Mouse (Mus musculus) embryonic facial prominence, embryonic 14.5 days (tissue): ENCODE data around the gene Lmbr1l. TPM values are rescaled to one million over a fixed set of nuclear protein-coding genes. Genes with fewer than 3 reads are reported as not detected.
A peak's percentile ranks its signal among the peaks of the same experiment; 100 is the strongest.
"Not testable (repeated sequence)": the region's sequence is repeated elsewhere in the genome, so short reads cannot be mapped to it uniquely, and the experiment has no call there.

Experiments
- ATAC-seq: fragments of 200-750 bp; cut with Nextera tagmentation; 2 replicates; pipeline ENCODE4 v1.8.0; 2017; ENCODE audit warnings: low read depth, moderate number of reproducible peaks, moderate TSS enrichment
- DNase-seq: peaks from one replicate; pipeline ENCODE4 v3.0.0-alpha.2; 2015; ENCODE audit warnings: low spot score
- H3K27ac ChIP-seq: fragments of 300-500 bp; sonication (generic); replicated peaks from 2 replicates; pipeline ENCODE4 v1.5.1; 2014; ENCODE audit warnings: low read depth, mild to moderate bottlenecking, low read length, moderate library complexity
- H3K27me3 ChIP-seq: fragments of 300-500 bp; sonication (generic); replicated peaks from 2 replicates; pipeline ENCODE4 v1.6.1; 2014; ENCODE audit warnings: low read length; ENCODE audit not compliant: control insufficient read depth, insufficient read depth
- H3K36me3 ChIP-seq: fragments of 300-500 bp; sonication (generic); 2 replicates; pipeline ENCODE4 v1.6.1; 2014; ENCODE audit warnings: low read length, mixed read lengths; ENCODE audit not compliant: control insufficient read depth, insufficient read depth
- H3K4me1 ChIP-seq: fragments of 300-500 bp; sonication (generic); 2 replicates; pipeline ENCODE4 v1.6.1; 2014; ENCODE audit warnings: antibody characterized with exemption, low read length; ENCODE audit not compliant: control insufficient read depth, insufficient read depth
- H3K4me2 ChIP-seq: fragments of 300-500 bp; sonication (generic); 2 replicates; pipeline ENCODE4 v1.6.1; 2014; ENCODE audit warnings: low read depth, mild to moderate bottlenecking, low read length, moderate library complexity, mixed read lengths
- H3K4me3 ChIP-seq: fragments of 300-500 bp; sonication (generic); 2 replicates; pipeline ENCODE4 v1.5.1; 2014; ENCODE audit warnings: low read depth, mild to moderate bottlenecking, low read length
- H3K9ac ChIP-seq: fragments of 300-500 bp; sonication (generic); 2 replicates; pipeline ENCODE4 v1.6.1; 2014; ENCODE audit warnings: low read depth, mild to moderate bottlenecking, low read length, moderate library complexity, mixed read lengths
- H3K9me3 ChIP-seq: fragments of 300-500 bp; sonication (generic); 2 replicates; pipeline ENCODE4 v1.6.1; 2016; ENCODE audit warnings: low read length; ENCODE audit not compliant: control insufficient read depth
- WGBS: fragments of 180-500 bp; shearing (Covaris S2); extraction: QIAGEN DNeasy Blood & Tissue Kit; methylation state at CpG from one replicate; pipeline ENCODE4 v1.1.7; 2014; 5-methylcytosine and 5-hydroxymethylcytosine counted together
- polyA plus RNA-seq: library from polyadenylated mRNA; unstranded; fragments of >200 nt; fragmentation: Nextera tagmentation; extraction: Ambion mirVana; gene quantifications from 2 replicates; pipeline ENCODE4 v1.2.1, GENCODE M21; 2014

The Lmbr1l gene
- polyA plus RNA-seq, 1 experiment from 2014 or later, result 3.9 TPM

DNA sequence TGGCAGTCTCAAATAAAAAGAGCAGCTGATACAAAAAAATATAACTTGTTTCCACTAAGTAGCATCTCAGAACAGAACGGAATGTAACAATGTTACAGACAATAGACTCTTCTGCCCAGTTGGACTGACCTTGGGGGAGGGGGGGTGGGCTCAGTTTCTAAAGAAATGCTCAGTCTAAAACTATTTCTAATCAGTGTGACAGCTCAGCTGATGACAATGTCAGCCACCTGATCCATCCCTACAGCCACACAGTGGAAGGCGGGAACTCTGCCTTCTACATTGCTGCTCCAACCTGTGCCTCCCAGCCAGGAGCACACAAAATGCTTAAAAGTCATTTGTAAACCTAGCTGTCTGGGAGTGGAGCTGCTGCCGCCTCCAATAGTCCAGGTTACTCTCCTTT, 29.9 kb upstream of the Lmbr1l start:
- H3K4me2 ChIP-seq, result no peak overlapping the region
- WGBS, result 41% methylated on average over 3 of the region's 3 CpGs
- H3K4me3 ChIP-seq, result no peak overlapping the region
- H3K36me3 ChIP-seq, result peaks cover 7% of the 10 kb centered on the region; the same call in 1 of the 2 replicates
- H3K27me3 ChIP-seq, result no peaks in the 10 kb centered on the region
- H3K9me3 ChIP-seq, result no peaks in the 10 kb centered on the region
- DNase-seq, result no peak
- no peak overlapping the region for H3K27ac ChIP-seq
- H3K4me1 ChIP-seq, result peaks cover 4% of the 10 kb centered on the region; the same call in 1 of the 2 replicates
- ATAC-seq, result no peak
- H3K9ac ChIP-seq, result no peak overlapping the region

GRCm38 (mm10) chr15:98943133-98943532, 25.1 kb upstream of the Lmbr1l start:
- Histone ChIP-seq H3K4me3 (no peak overlapping the region), H3K4me2 (no peak overlapping the region), H3K27ac (no peak overlapping the region), H3K4me1 (no peaks in the 10 kb centered on the region), H3K36me3 (no peaks in the 10 kb centered on the region), H3K9me3 (no peaks in the 10 kb centered on the region), H3K27me3 (no peaks in the 10 kb centered on the region), H3K9ac (no peak overlapping the region)
- WGBS, result 54% methylated on average over 4 of the region's 4 CpGs
- no peak for DNase-seq
- 0 out of 2 replicates have a peak, but pooled peaks have one; percentile 45 for ATAC-seq

DNA sequence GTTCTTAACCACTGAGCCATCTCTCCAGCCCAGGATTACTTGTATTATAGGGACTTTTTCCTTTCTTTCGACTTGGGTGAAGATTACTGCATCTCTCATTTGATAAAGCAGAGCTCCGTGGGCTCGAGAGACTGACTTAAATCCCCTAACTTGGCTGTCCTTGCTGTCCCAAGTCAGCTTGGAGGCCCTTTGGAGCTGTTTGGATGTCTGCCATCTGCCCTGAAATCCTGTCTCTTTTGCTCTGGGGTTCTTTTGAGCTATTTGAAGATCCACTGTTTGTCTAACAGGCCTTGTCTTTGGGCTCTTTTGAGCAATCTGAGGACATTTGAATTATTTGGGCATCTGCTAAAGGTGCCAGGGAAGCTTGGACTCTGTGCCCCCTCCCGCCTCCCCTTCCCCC, 24.1 kb upstream of the Lmbr1l start:
- no peaks in the 10 kb centered on the region for H3K36me3 ChIP-seq
- H3K9ac ChIP-seq, result no peak overlapping the region
- no peak for DNase-seq
- WGBS, result 89% methylated on average over 4 of the region's 4 CpGs
- no peaks in the 10 kb centered on the region for H3K4me1 ChIP-seq
- H3K4me2 ChIP-seq, result no peak overlapping the region
- no peaks in the 10 kb centered on the region for H3K27me3 ChIP-seq
- H3K4me3 ChIP-seq, result no peak overlapping the region
- no peak overlapping the region for H3K27ac ChIP-seq
- ATAC-seq, result no peak
- no peaks in the 10 kb centered on the region for H3K9me3 ChIP-seq

DNA sequence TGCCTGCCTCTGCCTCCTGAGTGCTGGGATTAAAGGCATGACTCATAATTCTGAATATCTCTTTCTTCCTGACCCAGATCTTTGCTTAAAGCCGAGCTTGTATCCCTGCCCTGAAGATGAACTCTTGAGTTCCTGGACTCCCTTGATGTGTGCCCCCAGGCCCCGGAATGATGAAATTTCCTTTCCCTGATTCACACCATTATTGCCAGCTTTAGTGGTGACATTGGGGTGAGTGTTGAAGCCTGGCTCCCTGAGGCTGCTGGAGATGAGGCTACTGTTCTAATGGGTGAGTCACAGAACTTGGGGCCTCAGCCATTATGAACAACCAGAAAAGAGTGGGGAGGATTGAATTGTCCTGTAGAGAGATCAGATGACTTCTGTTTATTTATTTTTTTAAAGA, 23.5 kb upstream of the Lmbr1l start:
- H3K4me2 ChIP-seq, result no peak overlapping the region
- no peaks in the 10 kb centered on the region for H3K9me3 ChIP-seq
- ATAC-seq (no peak), DNase-seq (no peak)
- no peak overlapping the region for H3K4me3 ChIP-seq
- H3K9ac ChIP-seq, result no peak overlapping the region
- WGBS, result 75% methylated on average over 2 of the region's 2 CpGs
- H3K27me3 ChIP-seq, result no peaks in the 10 kb centered on the region
- no peak overlapping the region for H3K27ac ChIP-seq
- no peaks in the 10 kb centered on the region for H3K36me3 ChIP-seq
- no peaks in the 10 kb centered on the region for H3K4me1 ChIP-seq

- no peak for DNase-seq
- 71% methylated on average over 10 of the region's 10 CpGs for WGBS
- H3K9ac ChIP-seq, result 0 out of 2 replicates have a peak overlapping the region, but pooled peaks have one; percentile 8
- no peak overlapping the region for H3K4me2 ChIP-seq
- H3K4me3 ChIP-seq, result no peak overlapping the region
- H3K36me3 ChIP-seq, result no peaks in the 10 kb centered on the region
- H3K27ac ChIP-seq, result no peak overlapping the region
- H3K27me3 ChIP-seq, result no peaks in the 10 kb centered on the region
- no peak for ATAC-seq
- H3K4me1 ChIP-seq, result peaks cover 2% of the 10 kb centered on the region
- no peaks in the 10 kb centered on the region for H3K9me3 ChIP-seq
These were observed 22.8 kb upstream of the Lmbr1l start for GRCm38 (mm10) chr15:98940816-98941215.

DNA sequence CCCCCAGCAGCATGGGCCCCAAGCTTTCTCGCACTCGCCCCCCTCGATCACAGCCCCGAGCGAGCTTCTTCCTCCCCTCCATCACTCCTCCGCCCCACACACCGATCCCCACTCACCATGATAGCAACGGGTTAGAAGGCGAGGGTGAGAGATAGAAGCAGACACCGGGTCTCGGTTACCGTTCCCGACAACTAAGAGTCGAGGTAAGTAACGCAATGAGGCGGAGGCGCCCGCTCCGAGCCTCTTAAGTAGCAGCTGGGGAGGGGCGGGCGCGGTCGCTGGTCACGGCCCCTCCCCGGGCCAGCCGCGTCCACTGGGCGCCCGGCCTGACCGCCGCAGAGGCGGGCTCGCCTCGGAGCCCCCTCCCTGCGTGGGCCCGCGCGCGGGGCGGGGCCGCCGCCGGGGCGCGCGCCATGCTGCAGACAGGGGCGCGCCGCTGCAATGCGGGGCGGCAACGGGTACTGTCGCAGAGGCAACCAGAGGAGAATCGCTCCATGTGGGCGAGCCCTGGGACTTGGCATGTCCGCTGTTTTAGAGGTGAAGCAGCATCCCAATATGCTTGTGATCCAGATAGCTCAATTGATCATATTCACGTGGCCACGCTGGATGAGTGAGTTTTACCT, 16.3 kb upstream of the Lmbr1l start, which contains the start of gene Tuba1b:
Tuba1b (minus strand) TSS at position 349 of the 623 bp plus-strand sequence.
- Histone ChIP-seq H3K9ac (peak within 1 kb of the TSS; percentile 93), H3K27ac (peak within 1 kb of the TSS; percentile 98), H3K4me3 (peak within 1 kb of the TSS; percentile 77), H3K27me3 (no peaks in the 10 kb centered on the region), H3K4me1 (peaks cover 10% of the 10 kb centered on the region), H3K4me2 (peak within 1 kb of the TSS; percentile 98), H3K9me3 (no peaks in the 10 kb centered on the region), H3K36me3 (peaks cover 9% of the 10 kb centered on the region)
- ATAC-seq, result peak; percentile 93
- DNase-seq, result peak; percentile 98
- 4% methylated on average over 34 of the region's 58 CpGs for WGBS

DNA sequence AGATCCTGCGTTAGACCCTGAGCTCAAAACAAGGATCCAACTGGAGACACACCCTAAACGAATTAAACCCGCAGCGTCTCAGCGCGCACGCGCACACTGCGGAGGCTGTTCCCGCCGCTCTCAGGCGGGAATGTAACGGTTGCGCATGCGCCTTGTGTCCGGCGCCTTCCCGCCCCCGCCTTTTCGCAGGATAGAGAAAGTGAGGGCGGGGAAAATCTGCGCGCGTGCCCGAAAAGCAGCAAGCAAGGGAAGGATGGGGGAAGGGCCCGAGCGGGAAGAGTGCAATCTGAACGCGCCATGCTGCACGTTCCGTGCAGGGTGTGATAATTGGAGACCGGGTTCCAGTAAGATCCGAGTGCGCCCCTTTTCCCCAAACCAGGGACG, 15.8 kb upstream of the Lmbr1l start:
- Histone ChIP-seq H3K9me3 (no peaks in the 10 kb centered on the region), H3K4me1 (peaks cover 10% of the 10 kb centered on the region), H3K27ac (peak overlapping the region; percentile 98), H3K36me3 (peaks cover 9% of the 10 kb centered on the region), H3K9ac (peak overlapping the region; percentile 93), H3K4me2 (peak overlapping the region; percentile 98), H3K27me3 (no peaks in the 10 kb centered on the region), H3K4me3 (peak overlapping the region; percentile 77)
- WGBS, result under 1% methylated on average over 30 of the region's 35 CpGs
- ATAC-seq (peak; percentile 85), DNase-seq (peak; percentile 98)

DNA sequence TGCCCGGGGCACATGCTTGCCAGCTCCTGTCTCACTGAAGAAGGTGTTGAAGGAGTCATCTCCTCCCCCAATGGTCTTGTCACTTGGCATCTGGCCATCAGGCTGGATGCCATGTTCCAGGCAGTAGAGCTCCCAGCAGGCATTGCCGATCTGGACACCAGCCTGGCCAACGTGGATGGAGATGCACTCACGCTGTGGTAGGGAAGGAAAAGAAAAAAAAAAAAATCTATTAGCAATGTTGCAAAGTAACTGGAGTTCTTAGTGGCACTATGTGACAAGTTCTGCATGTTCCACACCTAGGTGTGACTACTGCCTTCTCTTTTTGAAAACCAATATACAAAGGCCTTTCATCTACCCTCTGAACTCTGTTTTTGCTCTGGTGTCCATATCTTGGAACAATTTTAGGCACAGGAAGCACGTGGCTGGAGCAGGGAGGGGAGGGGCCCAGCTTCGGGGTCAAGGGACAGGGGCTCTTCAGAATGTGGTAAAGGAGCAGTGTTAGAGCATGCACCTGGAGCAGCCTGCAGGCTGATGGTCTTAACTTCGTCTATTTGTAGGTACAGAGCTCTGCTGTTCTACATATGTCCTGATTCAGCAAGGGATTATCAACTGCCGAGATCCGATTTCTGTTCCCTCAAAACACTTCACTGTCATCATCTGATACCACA, 15.1 kb upstream of the Lmbr1l start:
- DNase-seq, H3K27me3 ChIP-seq, H3K9me3 ChIP-seq, ATAC-seq, H3K4me1 ChIP-seq, H3K36me3 ChIP-seq: not testable (repeated sequence)
- H3K27ac ChIP-seq, result peak overlapping the region; percentile 98
- 12% methylated on average over 8 of the region's 9 CpGs for WGBS
- H3K9ac ChIP-seq, result peak overlapping the region; percentile 93
- H3K4me3 ChIP-seq, result peak overlapping the region; percentile 77
- H3K4me2 ChIP-seq, result peak overlapping the region; percentile 98
